Mouse (Mus musculus): ENCODE measurements around the gene Sprr2h. TPM values are rescaled to one million over a fixed set of nuclear protein-coding genes. Genes with fewer than 3 reads are reported as not detected.

The Sprr2h gene
- not detected in 2 replicates for polyA plus RNA-seq (2012; rRNA removed)

GRCm38 (mm10) chr3:92385385-92385784 lies at the start of gene Sprr2h:
Gene Sprr2h, plus strand, starts transcription at chr3:92385685.
- no peak for DNase-seq (ENCODE audit: low spot score)

DNA sequence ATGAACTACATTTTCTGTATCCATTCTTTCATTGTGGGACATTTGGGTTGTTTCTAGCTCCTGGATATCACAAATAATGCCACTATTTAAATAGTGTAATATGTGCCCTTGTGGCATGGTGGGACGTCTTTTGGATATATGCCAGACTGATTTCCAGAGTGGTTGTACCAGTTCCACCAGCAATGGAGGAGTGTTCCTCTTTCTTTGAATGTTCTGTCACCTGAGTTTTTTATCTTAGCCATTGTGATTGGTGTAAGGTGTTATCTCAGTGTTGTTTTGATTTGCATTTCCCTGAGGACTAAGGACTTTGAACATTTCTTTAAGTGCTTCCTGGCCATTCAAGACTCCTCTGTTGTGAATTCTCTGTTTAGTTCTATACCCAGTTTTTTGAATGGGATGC lies 49.2 kb upstream of the Sprr2h start:
- DNase-seq (ENCODE audit: low spot score): no peak

GRCm38 (mm10) chr3:92338840-92339239 lies 46.6 kb upstream of the Sprr2h start, which contains the start of gene Sprr2d:
Gene Sprr2d, plus strand, starts transcription at chr3:92339140.
- no peak for DNase-seq (ENCODE audit: low spot score)

GRCm38 (mm10) chr3:92351843-92352242 lies 33.6 kb upstream of the Sprr2h start, which contains the start of gene Sprr2e:
Gene Sprr2e, plus strand, starts transcription at chr3:92352143.
- DNase-seq (ENCODE audit: low spot score): no peak

GRCm38 (mm10) chr3:92361619-92362018 lies 23.9 kb upstream of the Sprr2h start:
- no peak for DNase-seq (ENCODE audit: low spot score)

GRCm38 (mm10) chr3:92364887-92365286 lies 20.6 kb upstream of the Sprr2h start, which contains the start of gene Sprr2f:
Gene Sprr2f, plus strand, starts transcription at chr3:92365187.
- DNase-seq (ENCODE audit: low spot score): no peak

GRCm38 (mm10) chr3:92373613-92374012 lies 11.9 kb upstream of the Sprr2h start:
- no peak for DNase-seq (ENCODE audit: low spot score)

GRCm38 (mm10) chr3:92394301-92394700 lies 8.8 kb downstream of the Sprr2h start:
- no peak for DNase-seq (ENCODE audit: low spot score)

DNA sequence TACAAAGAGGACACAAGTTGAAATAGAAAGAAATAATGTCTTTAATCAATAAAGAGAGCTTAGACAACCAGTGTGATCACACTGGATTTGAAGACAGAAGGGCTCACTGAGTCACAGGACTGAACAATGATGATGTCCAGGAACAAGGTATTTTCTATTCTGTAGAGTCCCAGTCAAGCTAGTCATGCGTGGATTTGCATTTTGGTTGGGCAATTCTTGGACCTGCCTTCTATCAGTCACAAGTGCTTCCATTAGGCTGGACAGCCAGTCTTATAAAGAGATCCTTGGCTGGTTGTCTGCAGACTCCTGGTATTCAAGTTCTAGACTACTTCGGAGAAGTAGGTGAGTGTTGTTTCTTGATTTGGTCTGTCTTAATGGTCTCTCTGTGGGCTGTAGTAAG lies 22.2 kb downstream of the Sprr2h start, which contains the start of gene Sprr2i:
Sprr2i (plus strand) TSS at position 301 of the 400 bp plus-strand sequence.
- no peak for DNase-seq (ENCODE audit: low spot score)

- DNase-seq (ENCODE audit: low spot score): no peak
These were observed 32.3 kb downstream of the Sprr2h start, which contains the start of gene Sprr2j-ps for GRCm38 (mm10) chr3:92417782-92418181. Gene Sprr2j-ps, plus strand, starts transcription at chr3:92418082.

DNA sequence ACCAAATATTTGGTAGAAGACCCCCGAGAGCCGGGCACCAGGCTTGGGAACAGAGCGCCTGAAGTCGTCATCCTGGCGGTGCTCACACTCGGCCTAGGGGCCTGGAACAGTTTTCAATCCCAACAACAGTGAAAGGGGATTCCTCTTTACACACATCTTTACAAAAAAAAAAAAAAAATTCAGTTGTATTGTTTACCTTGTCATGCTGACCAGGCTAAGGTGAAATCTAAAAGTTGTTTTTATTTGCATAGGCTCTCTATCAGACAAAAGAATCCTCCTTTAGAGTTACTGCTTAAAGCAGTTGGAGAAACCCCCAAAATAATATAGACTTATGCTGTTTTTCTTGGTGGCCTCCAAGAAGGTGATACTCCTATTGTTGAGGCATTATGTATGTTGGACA lies 43.8 kb downstream of the Sprr2h start, which contains the start of gene Gm9774:
Gm9774 (minus strand) TSS at position 101 of the 400 bp plus-strand sequence.
- no peak for DNase-seq (ENCODE audit: low spot score)

DNA sequence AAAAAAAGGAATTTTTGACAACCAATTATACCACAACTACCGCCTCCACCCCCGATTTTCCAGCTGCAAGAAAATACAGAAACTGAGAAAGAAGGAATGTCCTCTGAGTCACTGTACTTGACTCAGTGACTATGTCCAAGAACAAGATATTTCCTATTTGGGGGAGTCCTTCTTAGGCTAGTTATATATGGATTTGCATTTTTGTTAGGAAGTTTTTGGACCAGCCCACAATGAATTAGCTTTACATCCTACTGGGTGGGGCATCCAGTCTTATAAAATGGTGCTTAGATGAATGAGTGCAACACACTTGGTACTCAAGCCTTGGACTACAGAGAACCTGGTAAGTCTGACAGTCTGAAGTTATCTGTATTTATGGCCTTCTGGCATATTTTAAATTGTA lies 46.8 kb downstream of the Sprr2h start, which contains the start of gene Sprr2k:
Sprr2k (plus strand) TSS at position 301 of the 400 bp plus-strand sequence.
- DNase-seq (ENCODE audit: low spot score): no peak

Other genes with a start within 250 kb of the Sprr2h start
- gene Lelp1, start 242.9 kb upstream of the Sprr2h start, polyA plus RNA-seq (2012; rRNA removed): not detected in 2 replicates
- gene Sprr2a1, start 169.9 kb upstream of the Sprr2h start, polyA plus RNA-seq (2012; rRNA removed): 200 and 292 TPM in 2 replicates
- gene Sprr2a2, start 169.8 kb upstream of the Sprr2h start, polyA plus RNA-seq (2012; rRNA removed): 14,912 and 26,019 TPM in 2 replicates
- gene Sprr2a3, start 100.3 kb upstream of the Sprr2h start, polyA plus RNA-seq (2012; rRNA removed): 820 and 1,217 TPM in 2 replicates
- gene Sprr2b, start 69.1 kb upstream of the Sprr2h start, polyA plus RNA-seq (2012; rRNA removed): 0.19 TPM in 1 of 2 replicates, not detected in the other
- gene Sprr2d, start 46.5 kb upstream of the Sprr2h start, polyA plus RNA-seq (2012; rRNA removed): not detected in 2 replicates
- gene Sprr2e, start 33.5 kb upstream of the Sprr2h start, polyA plus RNA-seq (2012; rRNA removed): not detected in 2 replicates
- 2.6 and 2.8 TPM in 2 replicates for gene Sprr2f, start 20.5 kb upstream of the Sprr2h start, polyA plus RNA-seq (2012; rRNA removed)
- gene Sprr2i, start 22.3 kb downstream of the Sprr2h start, polyA plus RNA-seq (2012; rRNA removed): not detected in 2 replicates
- not detected in 2 replicates for gene Sprr2j-ps, start 32.4 kb downstream of the Sprr2h start, polyA plus RNA-seq (2012; rRNA removed)
- 9.5 and 10.7 TPM in 2 replicates for gene Gm9774, start 43.7 kb downstream of the Sprr2h start, polyA plus RNA-seq (2012; rRNA removed)
- gene Sprr2k, start 46.9 kb downstream of the Sprr2h start, polyA plus RNA-seq (2012; rRNA removed): not detected in 2 replicates
- not detected in 2 replicates for gene Sprr1b, start 53.1 kb downstream of the Sprr2h start, polyA plus RNA-seq (2012; rRNA removed)
- 0.17 and 0.18 TPM in 2 replicates for gene Sprr3, start 73.0 kb downstream of the Sprr2h start, polyA plus RNA-seq (2012; rRNA removed)
- gene Sprr1a, start 100.2 kb downstream of the Sprr2h start, polyA plus RNA-seq (2012; rRNA removed): 1,821 and 2,005 TPM in 2 replicates
- gene Sprr4, start 114.8 kb downstream of the Sprr2h start, polyA plus RNA-seq (2012; rRNA removed): not detected in 2 replicates
- not detected in 2 replicates for gene 2310046K23Rik, start 148.8 kb downstream of the Sprr2h start, polyA plus RNA-seq (2012; rRNA removed)
- 233 and 291 TPM in 2 replicates for gene Ivl, start 188.1 kb downstream of the Sprr2h start, polyA plus RNA-seq (2012; rRNA removed)
- 0.18 TPM in 1 of 2 replicates, not detected in the other for gene Smcp, start 203.3 kb downstream of the Sprr2h start, polyA plus RNA-seq (2012; rRNA removed)
- not detected in 2 replicates for gene 2210017I01Rik, start 221.8 kb downstream of the Sprr2h start, polyA plus RNA-seq (2012; rRNA removed)
- gene Lce6a, start 236.0 kb downstream of the Sprr2h start, polyA plus RNA-seq (2012; rRNA removed): 1.2 and 1.3 TPM in 2 replicates